Comparison of ENCODE assay signal across 27 mouse cellular contexts in the genomic region with DNA sequence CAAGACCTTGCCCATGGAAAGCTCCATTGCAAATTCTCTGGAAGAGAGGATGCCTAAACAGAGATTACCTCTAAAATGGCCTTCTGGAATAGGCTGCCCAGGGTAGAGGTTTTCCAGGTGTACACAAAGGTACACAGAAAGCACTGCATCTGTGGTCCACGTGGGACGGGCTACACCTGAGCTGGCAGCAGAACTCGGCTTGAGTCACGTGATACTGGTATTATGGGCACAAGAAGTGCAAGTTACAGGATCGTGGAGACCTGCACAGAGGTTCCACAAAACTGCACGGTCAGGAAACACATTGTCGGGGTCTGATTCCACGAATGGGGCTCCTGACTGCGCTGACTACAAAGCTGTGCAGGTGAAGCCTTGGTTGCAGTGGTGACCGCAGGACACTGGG. TPM values are rescaled to one million over a fixed set of nuclear protein-coding genes. Genes with fewer than 3 reads are reported as not detected.
A peak's percentile ranks its signal among the peaks of the same experiment; 100 is the strongest.
DNase-seq lines count a peak whose midpoint lies in the region; ATAC-seq and TF ChIP-seq lines count a peak whose summit lies in the region.
"Had no signal": no experiment of that assay in that cellular context is flagged by ENCODE, and none has a peak within 500 bp of the region (broad histone marks: within the 10 kb centered on the region; RNA-seq: fewer than 3 reads in every experiment).

No protein-coding gene starts in this region.

- H3K79me3 ChIP-seq in C2C12 (ENCODE audit: low read depth): no peaks in the 10 kb centered on the region

- H3K4me3 ChIP-seq in kidney, embryonic 14.5 days (ENCODE audit: low read length): no peak overlapping the region
- H3K4me3 ChIP-seq in kidney, embryonic 16.5 days (ENCODE audit: low read length): no peak overlapping the region
- H3K4me3 ChIP-seq in C2C12 (ENCODE audit: insufficient read depth, poor library complexity, severe bottlenecking): no peak overlapping the region
- H3K4me3 ChIP-seq: embryonic facial prominence, embryonic 10.5 days; embryonic facial prominence, embryonic 12.5 days; forebrain, embryonic 13.5 days; forebrain, embryonic 15.5 days had no signal

- no peak overlapping the region for H3K9ac ChIP-seq in kidney, embryonic 14.5 days (ENCODE audit: low read depth, low read length)
- no peak overlapping the region for H3K9ac ChIP-seq in kidney, embryonic 16.5 days (replicated peaks; ENCODE audit: low read length)
- H3K9ac ChIP-seq: embryonic facial prominence, embryonic 12.5 days; forebrain, embryonic 13.5 days; forebrain, embryonic 15.5 days had no signal

- H3K4me2 ChIP-seq in kidney, embryonic 14.5 days (replicated peaks; ENCODE audit: low read depth, low read length): no peak overlapping the region
- no peak overlapping the region for H3K4me2 ChIP-seq in kidney, embryonic 16.5 days (replicated peaks; ENCODE audit: low read depth, low read length)
- H3K4me2 ChIP-seq: embryonic facial prominence, embryonic 12.5 days; forebrain, embryonic 13.5 days; forebrain, embryonic 15.5 days had no signal

- H3K27ac ChIP-seq in kidney, embryonic 14.5 days (ENCODE audit: low read depth, low read length): no peak overlapping the region
- no peak overlapping the region for H3K27ac ChIP-seq in kidney, embryonic 16.5 days (ENCODE audit: low read length)
- H3K27ac ChIP-seq: embryonic facial prominence, embryonic 10.5 days; embryonic facial prominence, embryonic 12.5 days; forebrain, embryonic 13.5 days; forebrain, embryonic 15.5 days had no signal

- WGBS in kidney, embryonic 14.5 days: 87% methylated on average over 10 of the region's 10 CpGs
- WGBS in kidney, embryonic 16.5 days: 84% methylated on average over 10 of the region's 10 CpGs

- H3K27me3 ChIP-seq in kidney, embryonic 14.5 days (ENCODE audit: control insufficient read depth, insufficient read depth, low read length): no peaks in the 10 kb centered on the region
- H3K27me3 ChIP-seq in kidney, embryonic 16.5 days (ENCODE audit: insufficient read depth, low read length): peaks cover 5% of the 10 kb centered on the region; the same call in 1 of the 2 replicates
- H3K27me3 ChIP-seq in C2C12 (ENCODE audit: control insufficient read depth, insufficient read depth, insufficient read length): peaks cover 67% of the 10 kb centered on the region
- H3K27me3 ChIP-seq: Patski had no signal

- no peaks in the 10 kb centered on the region for H3K79me2 ChIP-seq in C2C12 (ENCODE audit: control insufficient read depth, insufficient read depth)

- no peak overlapping the region for H3ac ChIP-seq in C2C12 (ENCODE audit: control insufficient read depth, insufficient read length, low read depth)

- no peaks in the 10 kb centered on the region for H3K9me3 ChIP-seq in kidney, embryonic 14.5 days (ENCODE audit: control insufficient read depth, low read length)
- no peaks in the 10 kb centered on the region for H3K9me3 ChIP-seq in kidney, embryonic 16.5 days (ENCODE audit: low read length)
- H3K9me3 ChIP-seq: embryonic facial prominence, embryonic 10.5 days; embryonic facial prominence, embryonic 12.5 days; forebrain, embryonic 13.5 days; forebrain, embryonic 15.5 days; G1E had no signal

- no peak for TF ChIP-seq CTCF in C2C12 (IDR thresholded peaks at IDR 0.05; ENCODE audit: control insufficient read depth, insufficient read depth, insufficient read length)

- H3K36me3 ChIP-seq in kidney, embryonic 14.5 days (ENCODE audit: control insufficient read depth, insufficient read depth, low read length): no peaks in the 10 kb centered on the region
- no peaks in the 10 kb centered on the region for H3K36me3 ChIP-seq in kidney, embryonic 16.5 days (ENCODE audit: insufficient read depth, low read length)
- H3K36me3 ChIP-seq in C2C12 (ENCODE audit: control insufficient read depth, insufficient read depth): no peaks in the 10 kb centered on the region
- H3K36me3 ChIP-seq: embryonic facial prominence, embryonic 10.5 days; embryonic facial prominence, embryonic 12.5 days; forebrain, embryonic 15.5 days; G1E had no signal

- peak; percentile 46 for DNase-seq in kidney, adult 11 months
- peak; percentile 44 to 48 for DNase-seq in kidney, adult 8-10 months
- peak; percentile 49 to 81 for DNase-seq in kidney, postnatal 25 days
- DNase-seq in kidney, postnatal 4 days: no peak
- no peak for DNase-seq in retina, postnatal 1 day
- DNase-seq: adrenal gland, adult 8-10 months; adrenal gland, postnatal 14 days; adrenal gland, postnatal 36 days; cerebellum, adult 11-12 months; cerebellum, adult 2 months; cerebellum, adult 9-10 months; cerebellum, postnatal 10 days; cerebellum, postnatal 25 days had no signal

- H3K4me1 ChIP-seq in kidney, embryonic 14.5 days (ENCODE audit: control insufficient read depth, insufficient read depth, low read length): no peaks in the 10 kb centered on the region
- H3K4me1 ChIP-seq in kidney, embryonic 16.5 days (ENCODE audit: insufficient read depth, low read length): 0 out of 2 replicates have a peak, but pooled peaks cover 4% of the 10 kb centered on the region
- H3K4me1 ChIP-seq: embryonic facial prominence, embryonic 10.5 days; embryonic facial prominence, embryonic 12.5 days; forebrain, embryonic 13.5 days; forebrain, embryonic 15.5 days had no signal

- no peak for ATAC-seq in kidney, embryonic 14.5 days (ENCODE audit: low FRiP score, low TSS enrichment)
- ATAC-seq in kidney, embryonic 16.5 days (ENCODE audit: low FRiP score, low TSS enrichment): no peak
- ATAC-seq: activated CD4-positive, CD25-positive, alpha-beta regulatory T cell, adult 4 months; CD4-positive, CD25-positive, alpha-beta regulatory T cell, adult 4 months; forebrain, embryonic 13.5 days; forebrain, embryonic 15.5 days; Patski had no signal

TF ChIP-seq in C2C12, 6 proteins besides CTCF, POLR2A, EP300 and RAD21:
- TF ChIP-seq FOSL1 (IDR thresholded peaks at IDR 0.05; ENCODE audit: insufficient read depth, low read length, poor library complexity, severe bottlenecking): no peak
- TF ChIP-seq USF1 (IDR thresholded peaks at IDR 0.05; ENCODE audit: low read depth): peak; percentile 29
TF ChIP-seq in C2C12: peak in this region for 1.

RNA-seq across cellular contexts. Expression of a gene that starts 5.3 kb away (rescaled TPM):
- polyA plus RNA-seq in kidney, embryonic 14.5 days (2014; fragmentation: Nextera tagmentation; extraction: Ambion mirVana): 128 and 157 TPM in 2 replicates
- polyA plus RNA-seq in kidney, embryonic 16.5 days (2015; fragmentation: Nextera tagmentation; extraction: Ambion mirVana): 130 and 140 TPM in 2 replicates
- polyA plus RNA-seq in C2C12 (2012; fragmentation: generic; extraction: Trizol): 38.2 TPM

RNA-seq across cellular contexts. Expression of a gene that starts 5.9 kb away (rescaled TPM):
- 5.8 TPM in 2 replicates for polyA plus RNA-seq in kidney, embryonic 14.5 days (2014; fragmentation: Nextera tagmentation; extraction: Ambion mirVana)
- 13.2 and 13.6 TPM in 2 replicates for polyA plus RNA-seq in kidney, embryonic 16.5 days (2015; fragmentation: Nextera tagmentation; extraction: Ambion mirVana)
- polyA plus RNA-seq in C2C12 (2012; fragmentation: generic; extraction: Trizol): 0.02 TPM
- polyA plus RNA-seq: activated CD4-positive, CD25-positive, alpha-beta regulatory T cell, adult 4 months; CD4-positive, CD25-positive, alpha-beta regulatory T cell, adult 4 months; embryonic facial prominence, embryonic 12.5 days; embryonic facial prominence, embryonic 14.5 days; forebrain, embryonic 11.5 days; forebrain, embryonic 13.5 days; G1E had no signal

RNA-seq across cellular contexts. Expression of a gene that starts 33.8 kb away (rescaled TPM):
- 29.9 and 35.1 TPM in 2 replicates for polyA plus RNA-seq in kidney, embryonic 14.5 days (2014; fragmentation: Nextera tagmentation; extraction: Ambion mirVana)
- polyA plus RNA-seq in kidney, embryonic 16.5 days (2015; fragmentation: Nextera tagmentation; extraction: Ambion mirVana): 21.4 and 22.2 TPM in 2 replicates
- polyA plus RNA-seq in C2C12 (2012; fragmentation: generic; extraction: Trizol): 7.6 TPM

RNA-seq across cellular contexts. Expression of a gene that starts 47.2 kb away (rescaled TPM):
- polyA plus RNA-seq in kidney, embryonic 14.5 days (2014; fragmentation: Nextera tagmentation; extraction: Ambion mirVana): not detected in 2 replicates
- polyA plus RNA-seq in kidney, embryonic 16.5 days (2015; fragmentation: Nextera tagmentation; extraction: Ambion mirVana): 0.10 TPM in 1 of 2 replicates, not detected in the other
- polyA plus RNA-seq in C2C12 (2012; fragmentation: generic; extraction: Trizol): 0.04 TPM
- polyA plus RNA-seq: activated CD4-positive, CD25-positive, alpha-beta regulatory T cell, adult 4 months; CD4-positive, CD25-positive, alpha-beta regulatory T cell, adult 4 months; cerebellum, adult 2 months; cortical plate, adult 2 months; embryonic facial prominence, embryonic 12.5 days; embryonic facial prominence, embryonic 14.5 days; forebrain, embryonic 11.5 days; forebrain, embryonic 13.5 days; forebrain, embryonic 15.5 days; G1E had no signal

RNA-seq across cellular contexts. Expression of a gene that starts 53.9 kb away (rescaled TPM):
- polyA plus RNA-seq in kidney, embryonic 14.5 days (2014; fragmentation: Nextera tagmentation; extraction: Ambion mirVana): 55.6 and 72.3 TPM in 2 replicates
- 81.7 and 82.0 TPM in 2 replicates for polyA plus RNA-seq in kidney, embryonic 16.5 days (2015; fragmentation: Nextera tagmentation; extraction: Ambion mirVana)
- 43.7 TPM for polyA plus RNA-seq in C2C12 (2012; fragmentation: generic; extraction: Trizol)

Comparison
In these comparisons a context has a peak if more than half of its experiments do, and no peak if none do; other contexts are left out.
1. DNase-seq: peak in kidney, adult 11 months (single experiment), kidney, adult 8-10 months (2 of 2) and kidney, postnatal 25 days (2 of 2); none in kidney, postnatal 4 days (0 of 2) and retina, postnatal 1 day (single experiment).